Mouse (Mus musculus): ENCODE results near the gene Stt3a.

The Stt3a gene

DNA sequence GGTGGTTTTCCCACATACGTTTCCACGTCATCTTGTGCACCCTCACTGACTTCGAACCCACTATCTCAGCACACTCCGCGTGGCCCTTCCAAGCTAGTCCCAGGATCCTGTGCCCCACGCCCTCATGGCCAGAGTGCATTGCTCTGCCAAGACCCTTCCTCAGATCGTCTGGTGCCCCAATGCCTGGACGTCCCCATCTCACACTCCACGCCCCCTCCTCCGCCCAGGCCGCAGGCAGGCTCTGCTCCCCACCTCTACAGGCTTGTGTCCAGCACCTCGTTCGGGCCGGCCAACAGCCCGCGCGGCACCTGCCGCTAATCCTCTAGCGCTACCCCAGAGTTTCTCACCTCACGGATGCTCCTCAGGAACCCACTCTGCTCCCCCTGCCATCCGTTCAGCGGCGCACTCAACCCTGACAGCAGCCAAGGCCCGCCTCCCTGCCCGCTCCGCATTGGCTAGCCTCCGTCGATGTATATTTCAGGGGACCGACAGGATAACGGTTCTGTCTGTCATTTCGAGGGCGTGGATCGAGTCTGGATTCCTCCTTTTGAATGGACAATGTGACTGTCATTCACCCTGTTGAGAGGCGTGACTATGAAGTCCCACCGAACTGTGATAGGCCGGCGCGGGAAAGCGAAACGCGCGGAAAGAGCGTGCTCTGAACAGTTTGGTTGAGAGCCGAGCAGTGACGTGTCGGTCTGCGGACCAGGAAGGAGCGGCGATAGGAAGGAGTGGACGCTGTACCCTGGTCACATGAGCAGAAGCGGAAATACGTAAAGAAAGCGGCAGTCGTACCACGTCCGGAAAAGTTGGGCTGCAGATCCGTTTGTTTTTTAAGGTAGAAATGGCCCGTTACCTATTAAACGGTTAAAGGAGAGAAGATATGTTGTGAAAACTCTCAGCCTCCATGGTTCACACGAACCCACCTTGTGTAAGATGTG, at the start of gene Stt3a:
Gene Stt3a, minus strand, starts transcription at position 477 of the 941 bp plus-strand sequence.
- in situ Hi-C loops (cut with MboI; ENCODE audit: unreplicated experiment in 2 of 2): loop anchor here (10.0 to 25.0 kb wide), 4 partner anchors 467 to 1205 kb away; partner anchors contain the start of genes Ccdc15 (in 2 of the 2), Ddx25 (in 1 of the 2), Hyls1 (in 1 of the 2) and Pate2 (in 1 of the 2)

- in situ Hi-C loops (cut with MboI; ENCODE audit: unreplicated experiment in 2 of 2): no loop called here
These were observed 47.0 kb upstream of the Stt3a start for GRCm38 (mm10) chr9:36814486-36814885.

- in situ Hi-C loops (cut with MboI; ENCODE audit: unreplicated experiment in 2 of 2): no loop called here
These were observed 40.8 kb upstream of the Stt3a start for GRCm38 (mm10) chr9:36808126-36808785.

- in situ Hi-C loops (cut with MboI; ENCODE audit: unreplicated experiment in 2 of 2): no loop called here
These were observed 37.9 kb upstream of the Stt3a start for GRCm38 (mm10) chr9:36805256-36805975.

DNA sequence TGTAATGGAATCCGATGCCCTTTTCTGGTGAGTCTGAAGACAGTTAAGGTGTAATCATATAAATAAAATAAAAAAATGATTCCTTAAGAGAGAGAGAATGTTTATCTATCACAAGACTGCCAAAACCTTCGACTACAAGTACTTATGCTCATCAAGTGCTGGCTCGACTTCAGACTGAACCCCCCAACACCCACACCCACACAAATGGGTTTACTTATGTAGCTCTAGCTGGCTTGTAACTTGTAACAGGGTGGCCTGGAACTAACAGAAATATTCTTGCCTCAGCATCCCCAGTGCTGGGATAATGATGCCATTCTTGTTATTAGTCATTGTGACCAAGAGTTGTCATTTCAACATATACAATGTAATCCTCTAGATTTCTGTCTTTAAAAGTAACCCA, 36.4 kb upstream of the Stt3a start:
- in situ Hi-C loops (cut with MboI; ENCODE audit: unreplicated experiment in 2 of 2): no loop called here

- in situ Hi-C loops (cut with MboI; ENCODE audit: unreplicated experiment in 2 of 2): no loop called here
These were observed 35.9 kb upstream of the Stt3a start for GRCm38 (mm10) chr9:36803386-36803785.

DNA sequence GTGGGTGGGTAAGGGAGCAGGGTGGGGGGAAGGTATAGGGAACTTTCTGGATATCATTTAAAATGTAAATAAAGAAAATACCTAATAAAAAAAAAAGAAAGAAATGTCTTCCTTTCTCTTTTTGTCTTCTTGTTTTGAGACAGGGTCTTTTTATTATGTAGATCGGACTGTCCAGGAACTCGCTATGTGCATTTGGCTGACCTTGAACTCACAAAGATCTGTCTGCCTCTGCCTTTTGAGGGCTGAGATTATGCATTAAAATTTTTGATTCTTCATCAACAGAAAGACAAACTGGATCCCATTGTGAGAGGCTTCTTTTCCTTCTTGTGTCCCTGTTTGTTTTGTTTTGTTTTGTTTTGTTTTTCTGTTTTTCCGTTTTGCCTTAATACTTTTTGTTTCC, 35.5 kb upstream of the Stt3a start:
- in situ Hi-C loops (cut with MboI; ENCODE audit: unreplicated experiment in 2 of 2): no loop called here

DNA sequence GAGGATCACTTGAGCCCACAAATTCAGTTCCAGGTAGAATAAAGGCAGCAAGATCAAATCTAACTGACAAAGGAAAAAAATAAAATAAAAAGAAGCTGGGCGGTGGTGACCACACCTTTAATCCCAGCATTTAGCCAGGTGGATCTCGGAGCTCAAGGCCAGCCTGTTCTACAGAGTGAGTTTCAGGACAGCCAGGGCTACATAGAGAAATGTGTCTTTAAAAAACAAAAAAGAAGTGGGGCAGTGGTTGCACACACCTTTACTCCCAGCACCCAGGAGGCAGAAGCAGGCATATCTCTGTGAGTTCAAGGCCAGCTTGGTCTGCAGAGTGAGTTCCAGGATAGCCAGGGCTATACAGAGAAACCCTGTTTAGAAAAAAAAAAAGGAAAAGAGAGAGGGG, 34.5 kb upstream of the Stt3a start:
- in situ Hi-C loops (cut with MboI; ENCODE audit: unreplicated experiment in 2 of 2): no loop called here

- in situ Hi-C loops (cut with MboI; ENCODE audit: unreplicated experiment in 2 of 2): no loop called here
These were observed 29.5 kb upstream of the Stt3a start, which contains the start of gene Ei24 for GRCm38 (mm10) chr9:36796781-36797555. Ei24 (minus strand) TSS chr9:36797393.

- in situ Hi-C loops (cut with MboI; ENCODE audit: unreplicated experiment in 2 of 2): no loop called here
These were observed 28.7 kb upstream of the Stt3a start for GRCm38 (mm10) chr9:36796224-36796623.

DNA sequence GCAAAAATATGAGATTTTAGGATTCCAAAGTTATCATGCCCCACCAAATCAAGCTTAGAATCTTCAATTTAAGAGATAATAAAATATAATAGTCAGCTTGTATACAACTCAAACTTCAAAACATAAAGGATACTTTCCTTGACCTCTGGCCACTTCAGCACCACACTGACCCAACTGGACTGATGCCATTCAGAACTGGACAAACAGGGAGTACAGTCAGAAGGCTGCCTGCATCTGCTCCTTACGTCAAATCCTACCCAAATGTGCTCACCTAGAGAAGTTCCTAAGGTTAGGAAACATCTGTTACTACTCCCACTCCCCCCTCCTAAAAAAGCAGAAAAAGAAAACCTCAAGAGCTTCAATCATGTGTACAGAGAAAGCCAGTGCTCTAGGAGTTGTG, 28.1 kb upstream of the Stt3a start:
- in situ Hi-C loops (cut with MboI; ENCODE audit: unreplicated experiment in 2 of 2): no loop called here

DNA sequence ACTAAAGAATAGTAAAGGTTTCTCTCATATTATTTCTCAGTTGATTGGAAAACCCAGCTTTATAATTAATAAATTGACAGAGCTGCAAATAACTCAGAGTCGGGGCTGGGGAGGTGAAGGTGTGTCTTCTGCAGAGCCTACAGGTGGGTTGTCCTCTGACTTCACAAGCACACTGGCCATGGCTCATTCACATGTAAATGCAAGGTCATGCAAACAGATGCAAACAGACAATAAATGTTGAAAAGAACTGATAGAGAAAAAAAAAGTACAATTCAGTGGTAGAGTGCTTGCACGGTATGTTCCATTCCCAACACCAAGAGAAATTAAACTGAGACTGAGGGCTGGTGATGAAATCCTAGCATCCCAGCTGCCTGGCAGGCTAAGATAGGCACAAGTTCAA, 27.0 kb upstream of the Stt3a start:
- in situ Hi-C loops (cut with MboI; ENCODE audit: unreplicated experiment in 2 of 2): no loop called here

DNA sequence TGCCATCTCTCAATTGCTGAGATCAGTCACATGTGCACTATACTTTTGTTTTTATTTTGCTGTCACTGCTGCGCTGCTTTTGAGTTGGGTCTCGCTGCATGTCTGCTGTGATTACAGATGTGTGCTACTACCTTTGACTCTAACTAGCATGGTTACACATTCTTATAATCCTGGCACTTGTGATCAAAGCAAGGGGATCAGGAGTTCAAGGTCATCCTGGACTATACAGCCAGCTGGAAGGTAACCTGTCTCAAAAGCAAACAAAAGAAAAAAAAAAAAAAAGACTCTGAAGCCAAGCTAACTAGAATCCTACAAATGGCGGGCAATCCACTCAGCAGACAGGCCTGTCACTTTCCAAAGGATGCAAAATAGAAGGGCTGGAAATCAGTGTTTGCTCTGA, 24.7 kb upstream of the Stt3a start:
- in situ Hi-C loops (cut with MboI; ENCODE audit: unreplicated experiment in 2 of 2): no loop called here

DNA sequence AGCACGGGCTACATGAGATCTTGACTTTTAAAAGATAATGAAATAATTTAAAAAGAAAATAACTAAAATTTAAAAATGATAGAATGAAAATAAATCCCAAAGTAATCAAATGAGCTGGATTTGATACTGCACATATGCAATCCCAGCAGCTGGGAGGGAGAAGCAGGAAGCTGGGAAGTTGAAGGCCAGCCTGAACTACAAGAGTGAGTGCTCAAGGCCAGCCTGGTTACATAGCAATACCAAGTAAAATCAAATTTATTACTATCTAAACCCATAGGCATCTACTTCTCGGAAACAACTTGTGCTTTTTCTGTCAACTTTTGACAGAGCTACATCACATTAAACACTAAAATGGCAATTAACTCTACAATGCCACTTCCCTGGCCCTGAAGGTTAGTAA, 16.4 kb upstream of the Stt3a start:
- in situ Hi-C loops (cut with MboI; ENCODE audit: unreplicated experiment in 2 of 2): no loop called here

DNA sequence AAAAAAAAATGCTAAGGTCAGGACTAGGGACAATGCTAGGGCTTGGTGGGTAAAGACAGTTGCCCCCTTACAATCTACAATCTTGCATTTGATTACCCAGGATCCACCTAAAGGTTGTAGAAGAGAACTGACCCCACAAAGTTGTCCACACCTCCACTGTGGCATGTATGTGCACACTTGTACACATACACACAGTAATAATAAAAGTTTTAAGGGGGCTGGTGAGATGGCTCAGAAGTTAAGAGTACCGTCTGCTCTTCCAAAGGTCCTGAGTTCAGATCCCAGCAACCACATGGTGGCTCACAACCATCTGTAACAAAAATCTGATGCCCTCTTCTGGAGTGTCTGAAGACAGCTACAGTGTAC, 1.6 kb upstream of the Stt3a start:
- in situ Hi-C loops (cut with MboI; ENCODE audit: unreplicated experiment in 2 of 2): loop anchor here (10.0 to 25.0 kb wide), 4 partner anchors 466 to 1207 kb away; partner anchors contain the start of genes Ccdc15 (in 2 of the 2), Ddx25 (in 1 of the 2), Hyls1 (in 1 of the 2) and Pate2 (in 1 of the 2)

- in situ Hi-C loops (cut with MboI; ENCODE audit: unreplicated experiment in 2 of 2): loop anchor here (10.0 to 25.0 kb wide), 4 partner anchors 466 to 1206 kb away; partner anchors contain the start of genes Ccdc15 (in 2 of the 2), Ddx25 (in 1 of the 2), Hyls1 (in 1 of the 2) and Pate2 (in 1 of the 2)
These were observed 923 bp upstream of the Stt3a start for GRCm38 (mm10) chr9:36768156-36769047.

- in situ Hi-C loops (cut with MboI; ENCODE audit: unreplicated experiment in 2 of 2): loop anchor here (10.0 to 25.0 kb wide), 4 partner anchors 470 to 1202 kb away; partner anchors contain the start of genes Ccdc15 (in 2 of the 2), Ddx25 (in 1 of the 2), Hyls1 (in 1 of the 2) and Pate2 (in 1 of the 2)
These were observed 3.1 kb downstream of the Stt3a start for GRCm38 (mm10) chr9:36764378-36764777.

DNA sequence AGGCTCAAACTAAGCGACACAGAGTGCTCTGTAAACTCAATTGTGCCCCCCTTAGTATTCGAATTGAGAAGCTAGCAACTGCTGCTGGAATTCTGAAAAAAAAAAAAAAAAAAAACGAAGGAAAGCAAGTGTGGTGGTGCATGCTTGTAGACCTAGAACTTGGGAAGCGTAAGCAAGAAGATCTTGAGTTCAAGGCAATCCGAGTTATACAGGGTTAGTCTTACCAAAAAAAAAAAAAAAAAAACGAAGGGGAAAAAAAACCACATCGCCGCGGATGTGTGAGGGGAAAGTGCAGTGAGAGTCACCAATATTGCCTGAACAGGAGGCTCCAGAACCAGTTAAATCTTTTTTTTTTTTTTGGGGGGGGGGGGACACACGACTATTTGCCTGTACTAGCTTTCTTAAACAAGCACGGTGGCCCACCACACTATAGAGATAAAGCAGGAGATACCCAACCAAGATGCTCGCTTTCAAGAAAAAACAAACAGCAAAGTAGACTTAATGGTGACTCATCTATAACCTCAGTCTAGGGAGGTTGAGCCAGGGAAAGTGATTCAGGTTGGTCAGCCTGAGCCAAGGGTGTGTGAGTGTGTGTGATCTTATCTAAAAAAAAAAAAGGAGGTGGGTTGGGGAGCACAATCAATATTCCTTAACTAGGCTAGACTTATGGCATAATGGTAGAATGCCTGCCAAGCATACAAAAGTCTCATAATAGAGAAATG, 40.3 kb downstream of the Stt3a start, which contains the start of gene Chek1:
Gene Chek1, minus strand, starts transcription at position 32 of the 722 bp plus-strand sequence.
- in situ Hi-C loops (cut with MboI; ENCODE audit: unreplicated experiment in 2 of 2): no loop called here
